Mouse (Mus musculus) layer of hippocampus, adult 9-11 months (tissue): ENCODE measurements at regions not wholly inside any gene's neighbourhood (a gene's known extent, or its start where the extent isn't known, plus 50 kb on each side); places are given as distances from the start of the nearest gene placed in this dataset.

Source experiments
- DNase-seq: peaks from one replicate; pipeline ENCODE4 v3.0.0; 2022

- DNase-seq = no peak
These were observed 177.4 kb upstream of the Krr1 start for GRCm38 (mm10) chr10:111795056-111795455.

GRCm38 (mm10) chr10:111795756-111796155, 176.7 kb upstream of the Krr1 start:
- no peak for DNase-seq

- no peak for DNase-seq
These were observed 173.6 kb upstream of the Krr1 start for GRCm38 (mm10) chr10:111798851-111799281.

- no peak for DNase-seq
These were observed 172.4 kb upstream of the Krr1 start for GRCm38 (mm10) chr10:111799850-111800589.

- no peak for DNase-seq
These were observed 171.9 kb upstream of the Krr1 start for GRCm38 (mm10) chr10:111800590-111800935.

- DNase-seq = no peak
These were observed 171.3 kb upstream of the Krr1 start for GRCm38 (mm10) chr10:111801021-111801793.

- DNase-seq = no peak
These were observed 170.6 kb upstream of the Krr1 start for GRCm38 (mm10) chr10:111801794-111802359.

GRCm38 (mm10) chr10:111806333-111806732, 166.1 kb upstream of the Krr1 start:
- DNase-seq = no peak

GRCm38 (mm10) chr10:111806916-111807315, 165.5 kb upstream of the Krr1 start:
- DNase-seq = no peak

- no peak for DNase-seq
These were observed 158.7 kb upstream of the Krr1 start for GRCm38 (mm10) chr10:111813736-111814135.

GRCm38 (mm10) chr10:111814648-111815047, 157.8 kb upstream of the Krr1 start:
- no peak for DNase-seq

- DNase-seq = no peak
These were observed 157.3 kb upstream of the Krr1 start for GRCm38 (mm10) chr10:111815160-111815559.

GRCm38 (mm10) chr10:111815821-111816599, 156.5 kb upstream of the Krr1 start:
- DNase-seq = no peak

GRCm38 (mm10) chr10:111819755-111820451, 152.6 kb upstream of the Krr1 start:
- no peak for DNase-seq

- no peak for DNase-seq
These were observed 147.6 kb upstream of the Krr1 start for GRCm38 (mm10) chr10:111824820-111825219.

- no peak for DNase-seq
These were observed 146.3 kb upstream of the Krr1 start for GRCm38 (mm10) chr10:111826033-111826754.

- DNase-seq = no peak
These were observed 145.2 kb upstream of the Krr1 start for GRCm38 (mm10) chr10:111827246-111827645.

- DNase-seq = no peak
These were observed 144.5 kb upstream of the Krr1 start for GRCm38 (mm10) chr10:111827930-111828329.

- no peak for DNase-seq
These were observed 143.9 kb upstream of the Krr1 start for GRCm38 (mm10) chr10:111828610-111829009.

- no peak for DNase-seq
These were observed 143.2 kb upstream of the Krr1 start for GRCm38 (mm10) chr10:111829291-111829690.

- no peak for DNase-seq
These were observed 141.4 kb upstream of the Krr1 start for GRCm38 (mm10) chr10:111831105-111831504.

- no peak for DNase-seq
These were observed 138.9 kb upstream of the Krr1 start for GRCm38 (mm10) chr10:111833611-111834010.
